ENCODE assay signal across 13 mouse cellular contexts in the genomic region with DNA sequence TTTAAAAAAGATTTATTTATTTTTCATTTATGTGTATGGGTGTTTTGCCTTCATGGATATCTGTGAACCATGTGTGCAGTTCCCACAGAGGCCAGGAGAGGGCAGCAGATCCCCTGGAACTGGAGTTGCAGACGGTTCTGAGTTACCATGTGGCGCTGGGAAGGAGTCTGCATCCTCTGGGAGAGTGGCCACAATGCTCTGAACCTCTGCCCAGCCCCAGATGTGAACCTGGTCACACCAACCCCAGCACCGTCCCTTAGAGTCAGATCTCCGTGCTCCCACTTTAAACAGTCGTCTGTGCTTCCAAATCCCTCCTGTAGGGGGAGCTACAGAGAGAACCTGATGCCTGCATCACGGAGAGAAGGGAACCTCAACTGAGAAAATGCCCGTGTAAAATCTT.
DNase-seq lines count a peak whose midpoint lies in the region; ATAC-seq and TF ChIP-seq lines count a peak whose summit lies in the region.
"Had no signal": no experiment of that assay in that cellular context is flagged by ENCODE, and none has a peak within 500 bp of the region (broad histone marks: within the 10 kb centered on the region; RNA-seq: fewer than 3 reads in every experiment).

No protein-coding gene starts in this region.

- peaks cover 8% of the 10 kb centered on the region; the same call in 1 of the 2 replicates for H3K4me1 ChIP-seq in kidney, postnatal 0 days (replicated peaks; ENCODE audit: insufficient read depth, low read length)
- H3K4me1 ChIP-seq in kidney, embryonic 14.5 days (ENCODE audit: control insufficient read depth, insufficient read depth, low read length) = peaks cover 12% of the 10 kb centered on the region; the same call in 1 of the 2 replicates
- H3K4me1 ChIP-seq in spleen, adult 2 months (ENCODE audit: control insufficient read depth, insufficient read depth, insufficient read length) = no peaks in the 10 kb centered on the region
- no peaks in the 10 kb centered on the region for H3K4me1 ChIP-seq in stomach, postnatal 0 days (replicated peaks; ENCODE audit: control insufficient read depth, insufficient read depth)
- H3K4me1 ChIP-seq: lung, embryonic 15.5 days had no signal

- no peak overlapping the region for H3K4me2 ChIP-seq in kidney, postnatal 0 days (ENCODE audit: low read length)
- no peak overlapping the region for H3K4me2 ChIP-seq in kidney, embryonic 14.5 days (replicated peaks; ENCODE audit: low read depth, low read length)
- H3K4me2 ChIP-seq in stomach, postnatal 0 days (replicated peaks; ENCODE audit: low read depth) = no peak overlapping the region
- H3K4me2 ChIP-seq: forebrain, embryonic 12.5 days; hindbrain, embryonic 15.5 days; lung, embryonic 15.5 days; midbrain, embryonic 13.5 days had no signal

- H3K27me3 ChIP-seq in kidney, postnatal 0 days (ENCODE audit: insufficient read depth, low read length) = no peaks in the 10 kb centered on the region
- no peaks in the 10 kb centered on the region for H3K27me3 ChIP-seq in kidney, embryonic 14.5 days (ENCODE audit: control insufficient read depth, insufficient read depth, low read length)
- H3K27me3 ChIP-seq in spleen, adult 2 months (ENCODE audit: control insufficient read depth, insufficient read depth, low read length) = no peaks in the 10 kb centered on the region
- no peaks in the 10 kb centered on the region for H3K27me3 ChIP-seq in stomach, postnatal 0 days (ENCODE audit: control insufficient read depth, insufficient read depth, low read length)
- H3K27me3 ChIP-seq: hindbrain, embryonic 15.5 days; lung, embryonic 15.5 days; midbrain, embryonic 13.5 days had no signal

- peak; percentile 55 for TF ChIP-seq CTCF in kidney, postnatal 0 days (IDR thresholded peaks at IDR 0.05; ENCODE audit: low read depth)
- TF ChIP-seq CTCF in spleen, adult 2 months (IDR thresholded peaks at IDR 0.05; ENCODE audit: extremely low read depth, insufficient read depth, insufficient read length, insufficient replicate concordance) = peak; percentile 2; the same call in 1 of the 2 replicates
- peak; percentile 63 for TF ChIP-seq CTCF in stomach, postnatal 0 days (IDR thresholded peaks at IDR 0.05; ENCODE audit: low read depth)

- H3K4me3 ChIP-seq in kidney, postnatal 0 days (replicated peaks; ENCODE audit: low read depth, low read length) = no peak overlapping the region
- H3K4me3 ChIP-seq in kidney, embryonic 14.5 days (ENCODE audit: low read length) = no peak overlapping the region
- no peak overlapping the region for H3K4me3 ChIP-seq in spleen, adult 2 months (ENCODE audit: extremely low read depth, insufficient read depth, insufficient read length)
- no peak overlapping the region for H3K4me3 ChIP-seq in stomach, postnatal 0 days (ENCODE audit: low read depth, low read length)
- H3K4me3 ChIP-seq: forebrain, embryonic 12.5 days; hindbrain, embryonic 15.5 days; lung, embryonic 15.5 days; midbrain, embryonic 13.5 days had no signal

- no peak for TF ChIP-seq EP300 in stomach, postnatal 0 days (optimal IDR thresholded peaks at IDR 0.05)

- H3K9ac ChIP-seq in kidney, postnatal 0 days (ENCODE audit: low read depth, low read length) = no peak overlapping the region
- H3K9ac ChIP-seq in kidney, embryonic 14.5 days (ENCODE audit: low read depth, low read length) = no peak overlapping the region
- no peak overlapping the region for H3K9ac ChIP-seq in stomach, postnatal 0 days (ENCODE audit: low read length)
- H3K9ac ChIP-seq: forebrain, embryonic 12.5 days; hindbrain, embryonic 15.5 days; lung, embryonic 15.5 days; midbrain, embryonic 13.5 days had no signal

- ATAC-seq in kidney, postnatal 0 days (replicated peaks; ENCODE audit: low FRiP score, low read depth) = no peak
- no peak for ATAC-seq in kidney, embryonic 14.5 days (ENCODE audit: low FRiP score, low TSS enrichment)
- ATAC-seq in stomach, postnatal 0 days (ENCODE audit: low FRiP score, low TSS enrichment) = no peak
- ATAC-seq: midbrain, embryonic 13.5 days had no signal

- TF ChIP-seq POLR2A in spleen, adult 2 months (IDR thresholded peaks at IDR 0.05; ENCODE audit: low read depth, low read length) = no peak

- DNase-seq in cerebellum, postnatal 10 days = peak; percentile 47 to 64
- DNase-seq in cerebellum, adult 9-11 months = no peak
- DNase-seq in kidney, postnatal 0 days (ENCODE audit: low spot score) = no peak
- DNase-seq in spleen, adult 2 months (ENCODE audit: low read depth in 1 of 2, low spot score in 2 of 2) = no peak
- DNase-seq in spleen, postnatal 4 days (ENCODE audit: low spot score in 2 of 2) = no peak
- no peak for DNase-seq in stomach, postnatal 0 days (ENCODE audit: low spot score)
- DNase-seq in spleen, adult 12 weeks (ENCODE audit: low spot score) = no peak
- DNase-seq: embryo, embryonic 11 days had no signal

- no peak overlapping the region for H3K27ac ChIP-seq in kidney, postnatal 0 days
- no peak overlapping the region for H3K27ac ChIP-seq in kidney, embryonic 14.5 days (ENCODE audit: low read depth, low read length)
- no peak overlapping the region for H3K27ac ChIP-seq in spleen, adult 2 months (ENCODE audit: insufficient read depth, low read length)
- no peak overlapping the region for H3K27ac ChIP-seq in stomach, postnatal 0 days (replicated peaks)
- H3K27ac ChIP-seq: forebrain, embryonic 12.5 days; hindbrain, embryonic 15.5 days; lung, embryonic 15.5 days; midbrain, embryonic 13.5 days had no signal

- no peaks in the 10 kb centered on the region for H3K9me3 ChIP-seq in kidney, postnatal 0 days (replicated peaks; ENCODE audit: low read length)
- no peaks in the 10 kb centered on the region for H3K9me3 ChIP-seq in kidney, embryonic 14.5 days (ENCODE audit: control insufficient read depth, low read length)
- H3K9me3 ChIP-seq in stomach, postnatal 0 days (ENCODE audit: control insufficient read depth, low read length) = no peaks in the 10 kb centered on the region
- H3K9me3 ChIP-seq: hindbrain, embryonic 15.5 days; lung, embryonic 15.5 days; midbrain, embryonic 13.5 days had no signal

- 80% methylated on average over 7 of the region's 7 CpGs for WGBS in kidney, postnatal 0 days
- WGBS in kidney, embryonic 14.5 days = 82% methylated on average over 7 of the region's 7 CpGs
- WGBS in spleen, adult 2 months = 78% methylated on average over 7 of the region's 7 CpGs
- 80% methylated on average over 7 of the region's 7 CpGs for WGBS in stomach, postnatal 0 days

- H3K36me3 ChIP-seq in kidney, postnatal 0 days (ENCODE audit: insufficient read depth, low read length) = no peaks in the 10 kb centered on the region
- no peaks in the 10 kb centered on the region for H3K36me3 ChIP-seq in kidney, embryonic 14.5 days (ENCODE audit: control insufficient read depth, insufficient read depth, low read length)
- no peaks in the 10 kb centered on the region for H3K36me3 ChIP-seq in spleen, adult 2 months (ENCODE audit: control insufficient read depth, insufficient read depth, low read length)
- H3K36me3 ChIP-seq in stomach, postnatal 0 days (ENCODE audit: control insufficient read depth, insufficient read depth, low read length) = no peaks in the 10 kb centered on the region
- H3K36me3 ChIP-seq: forebrain, embryonic 12.5 days; hindbrain, embryonic 15.5 days; lung, embryonic 15.5 days; midbrain, embryonic 13.5 days had no signal

Comparison
In these comparisons a context has a peak if more than half of its experiments do, and no peak if none do; other contexts are left out.
1. DNase-seq: peak in cerebellum, postnatal 10 days (2 of 2); none in cerebellum, adult 9-11 months (single experiment), kidney, postnatal 0 days (single experiment), spleen, adult 2 months (0 of 2), spleen, postnatal 4 days (0 of 2), stomach, postnatal 0 days (single experiment) and spleen, adult 12 weeks (single experiment).
2. CTCF ChIP-seq: peak in every context shown above with its lines; median percentile 63 in stomach, postnatal 0 days; 55 in kidney, postnatal 0 days; 2 in spleen, adult 2 months.